Mouse (Mus musculus): ENCODE data around the gene Shcbp1. TPM values are rescaled to one million over a fixed set of nuclear protein-coding genes. Genes with fewer than 3 reads are reported as not detected.

Shcbp1 gene
- polyA plus RNA-seq, 1 experiment: not detected

- WGBS: 46% methylated on average over 1 of the region's 1 CpGs
- H3K4me3 ChIP-seq (ENCODE audit: insufficient read depth, low read depth, low read length): no peak overlapping the region
- TF ChIP-seq CTCF (IDR thresholded peaks at IDR 0.05; ENCODE audit: insufficient read depth, low read depth, low read length) (no peak), POLR2A (IDR thresholded peaks at IDR 0.05; ENCODE audit: insufficient read depth, low read depth, low read length) (no peak)
- H3K4me1 ChIP-seq (ENCODE audit: control insufficient read depth, insufficient read depth, low read length): no peaks in the 10 kb centered on the region
- no peak overlapping the region for H3K27ac ChIP-seq (ENCODE audit: insufficient read depth, low read depth, low read length)
Observed at GRCm38 (mm10) chr8:4691634-4692033, 87.7 kb downstream of the Shcbp1 start.

Other genes starting within 250 kb of the Shcbp1 start
- gene Zfp958, start 166.4 kb downstream of the Shcbp1 start, polyA plus RNA-seq (2012; ENCODE audit: insufficient read depth, insufficient read length, low replicate concordance, missing spikeins): not detected in 2 replicates

Measured in olfactory bulb, adult 2 months (tissue).